Mouse (Mus musculus): ENCODE results near the gene Zar1. TPM values are rescaled to one million over a fixed set of nuclear protein-coding genes. Genes with fewer than 3 reads are reported as not detected.

The Zar1 gene
- total RNA-seq, 2 experiments from 2014 or later: not detected

Other genes with a start within 250 kb of the Zar1 start
- not detected in 2 replicates for gene Corin, start 76.8 kb downstream of the Zar1 start, total RNA-seq (2014; fragmentation: Nextera tagmentation)
- not detected in 2 replicates for gene Corin, start 76.8 kb downstream of the Zar1 start, total RNA-seq (2017)
- 25.8 and 27.1 TPM in 2 replicates for gene Nfxl1, start 21.6 kb downstream of the Zar1 start, total RNA-seq (2014; fragmentation: Nextera tagmentation)
- 27.6 and 28.0 TPM in 2 replicates for gene Nfxl1, start 21.6 kb downstream of the Zar1 start, total RNA-seq (2017)
- gene Gm5868, start 6.3 kb upstream of the Zar1 start, total RNA-seq (2014; fragmentation: Nextera tagmentation): not detected in 2 replicates
- not detected in 2 replicates for gene Gm5868, start 6.3 kb upstream of the Zar1 start, total RNA-seq (2017)
- gene Cnga1, start 63.0 kb upstream of the Zar1 start, total RNA-seq (2014; fragmentation: Nextera tagmentation): not detected in 2 replicates
- gene Cnga1, start 63.0 kb upstream of the Zar1 start, total RNA-seq (2017): not detected in 2 replicates
- not detected in 2 replicates for gene Nipal1, start 66.5 kb upstream of the Zar1 start, total RNA-seq (2014; fragmentation: Nextera tagmentation)
- gene Nipal1, start 66.5 kb upstream of the Zar1 start, total RNA-seq (2017): not detected in 2 replicates
- not detected in 2 replicates for gene Txk, start 171.5 kb upstream of the Zar1 start, total RNA-seq (2014; fragmentation: Nextera tagmentation)
- 0.31 TPM in 1 of 2 replicates, not detected in the other for gene Txk, start 171.5 kb upstream of the Zar1 start, total RNA-seq (2017)

All from granulocyte monocyte progenitor cell, adult 5-6 weeks (primary cell).